Mouse (Mus musculus): Measurements from ENCODE around the gene Iqce. TPM values are rescaled to one million over a fixed set of nuclear protein-coding genes. Genes with fewer than 3 reads are reported as not detected.
"Not testable (repeated sequence)": the region's sequence is repeated elsewhere in the genome, so short reads cannot be mapped to it uniquely, and the experiment has no call there.

Gene Iqce
- polyA plus RNA-seq, 1 experiment = 11.0 TPM

DNA sequence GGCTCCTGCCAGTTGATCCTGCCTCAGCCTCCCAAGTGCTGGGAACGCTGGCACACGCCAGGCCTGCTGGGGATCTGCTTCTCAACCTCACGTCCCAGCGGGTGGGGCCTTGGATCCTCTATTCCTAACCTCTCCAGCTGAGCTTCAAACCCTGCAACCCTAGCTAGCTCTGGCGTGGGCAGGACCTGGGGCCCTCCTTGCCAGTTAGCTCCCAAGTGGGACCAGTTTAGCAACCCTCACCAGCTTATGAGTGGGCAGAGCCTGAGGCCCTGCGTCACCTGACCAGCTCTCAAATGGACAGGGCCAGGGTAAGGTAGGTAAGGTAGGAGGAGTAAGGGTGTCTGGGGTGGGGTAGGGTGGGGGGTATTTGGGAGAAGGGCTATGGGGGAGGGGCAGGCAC lies 22.1 kb downstream of the Iqce start:
- Histone ChIP-seq H3K4me1 (ENCODE audit: control insufficient read depth, insufficient read depth, low read length) (no peaks in the 10 kb centered on the region), H3K4me3 (replicated peaks; ENCODE audit: control insufficient read depth, low read depth, low read length) (no peak overlapping the region), H3K27ac (ENCODE audit: control insufficient read depth, insufficient read depth, low read depth, low read length, poor library complexity) (no peak overlapping the region)
- 87% methylated on average over 6 of the region's 6 CpGs for WGBS
- TF ChIP-seq POLR2A (IDR thresholded peaks at IDR 0.05; ENCODE audit: borderline replicate concordance, control insufficient read depth, low read depth, low read length) (no peak), CTCF (IDR thresholded peaks at IDR 0.05; ENCODE audit: control insufficient read depth, insufficient read depth, low read length) (no peak)

GRCm38 (mm10) chr5:140677137-140677536 lies 25.0 kb downstream of the Iqce start:
- no peak overlapping the region; the same call in 1 of the 2 replicates for H3K27ac ChIP-seq (ENCODE audit: control insufficient read depth, insufficient read depth, low read depth, low read length, poor library complexity)
- WGBS = 64% methylated on average over 6 of the region's 6 CpGs
- H3K4me1 ChIP-seq (ENCODE audit: control insufficient read depth, insufficient read depth, low read length) = no peaks in the 10 kb centered on the region
- no peak overlapping the region for H3K4me3 ChIP-seq (replicated peaks; ENCODE audit: control insufficient read depth, low read depth, low read length)
- TF ChIP-seq POLR2A (IDR thresholded peaks at IDR 0.05; ENCODE audit: borderline replicate concordance, control insufficient read depth, low read depth, low read length) = no peak
- TF ChIP-seq CTCF (IDR thresholded peaks at IDR 0.05; ENCODE audit: control insufficient read depth, insufficient read depth, low read length) = no peak

GRCm38 (mm10) chr5:140675640-140676039 lies 26.5 kb downstream of the Iqce start:
- WGBS = 89% methylated on average over 11 of the region's 11 CpGs
- Histone ChIP-seq H3K4me1 (ENCODE audit: control insufficient read depth, insufficient read depth, low read length) (no peaks in the 10 kb centered on the region), H3K27ac (ENCODE audit: control insufficient read depth, insufficient read depth, low read depth, low read length, poor library complexity) (no peak overlapping the region), H3K4me3 (replicated peaks; ENCODE audit: control insufficient read depth, low read depth, low read length) (no peak overlapping the region)
- TF ChIP-seq CTCF (IDR thresholded peaks at IDR 0.05; ENCODE audit: control insufficient read depth, insufficient read depth, low read length) = no peak
- no peak for TF ChIP-seq POLR2A (IDR thresholded peaks at IDR 0.05; ENCODE audit: borderline replicate concordance, control insufficient read depth, low read depth, low read length)

- no peak overlapping the region for H3K4me3 ChIP-seq (replicated peaks; ENCODE audit: control insufficient read depth, low read depth, low read length)
Observed at GRCm38 (mm10) chr5:140675079-140675478, 27.1 kb downstream of the Iqce start.

DNA sequence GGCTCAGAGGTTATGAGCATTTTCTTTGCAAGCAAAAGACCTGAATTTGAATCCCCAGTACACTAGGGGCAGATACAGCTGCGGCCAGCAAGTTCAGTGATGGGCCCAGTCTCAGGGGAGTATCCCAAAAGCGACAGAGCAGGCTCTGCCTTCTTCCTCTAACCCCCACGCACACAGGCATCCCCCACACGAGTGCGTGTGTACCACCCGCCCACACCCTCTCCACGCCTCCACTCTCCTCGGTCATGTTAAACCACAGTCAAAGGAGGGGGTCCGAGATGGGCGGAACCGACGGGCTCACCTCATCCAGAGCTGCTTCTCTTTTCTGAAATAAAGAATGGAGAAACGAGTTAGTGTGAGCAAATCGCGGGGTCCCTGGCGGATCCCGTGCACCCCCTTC lies 28.1 kb downstream of the Iqce start:
- Histone ChIP-seq H3K4me3 (replicated peaks; ENCODE audit: control insufficient read depth, low read depth, low read length) (no peak overlapping the region), H3K27ac (ENCODE audit: control insufficient read depth, insufficient read depth, low read depth, low read length, poor library complexity) (no peak overlapping the region), H3K4me1 (ENCODE audit: control insufficient read depth, insufficient read depth, low read length) (no peaks in the 10 kb centered on the region)
- TF ChIP-seq POLR2A (IDR thresholded peaks at IDR 0.05; ENCODE audit: borderline replicate concordance, control insufficient read depth, low read depth, low read length) (no peak), CTCF (IDR thresholded peaks at IDR 0.05; ENCODE audit: control insufficient read depth, insufficient read depth, low read length) (no peak)
- WGBS = 83% methylated on average over 17 of the region's 17 CpGs

More at GRCm38 (mm10) chr5:140675079-140675478, 27.1 kb downstream of the Iqce start:
- WGBS = 84% methylated on average over 11 of the region's 11 CpGs
- Histone ChIP-seq H3K27ac (ENCODE audit: control insufficient read depth, insufficient read depth, low read depth, low read length, poor library complexity) (no peak overlapping the region), H3K4me1 (ENCODE audit: control insufficient read depth, insufficient read depth, low read length) (no peaks in the 10 kb centered on the region)
- TF ChIP-seq CTCF (IDR thresholded peaks at IDR 0.05; ENCODE audit: control insufficient read depth, insufficient read depth, low read length) = no peak
- TF ChIP-seq POLR2A (IDR thresholded peaks at IDR 0.05; ENCODE audit: borderline replicate concordance, control insufficient read depth, low read depth, low read length) = no peak

DNA sequence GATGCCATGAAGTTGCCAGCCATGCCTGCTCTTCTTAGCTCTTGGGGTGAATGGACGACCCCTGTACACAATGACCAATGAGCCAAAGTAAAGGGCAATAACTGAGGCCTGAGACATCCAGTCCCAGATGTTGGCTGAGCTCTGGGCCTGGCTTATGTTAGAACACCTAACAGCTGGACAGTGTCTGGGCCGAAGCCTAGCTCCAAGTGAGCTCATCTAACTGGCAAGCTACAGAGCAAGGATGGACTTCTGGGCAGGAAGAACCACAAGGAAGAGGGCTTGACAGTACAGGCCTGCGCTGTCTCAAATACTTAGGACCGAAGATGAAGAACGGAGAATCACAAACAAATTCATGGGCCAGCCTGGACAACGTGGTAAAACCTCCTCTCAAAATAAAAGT lies 29.6 kb downstream of the Iqce start:
- not testable (repeated sequence) for H3K4me3 ChIP-seq (replicated peaks; ENCODE audit: control insufficient read depth, low read depth, low read length); H3K4me1 ChIP-seq (ENCODE audit: control insufficient read depth, insufficient read depth, low read length); H3K27ac ChIP-seq (ENCODE audit: control insufficient read depth, insufficient read depth, low read depth, low read length, poor library complexity)
- 87% methylated on average over 6 of the region's 6 CpGs for WGBS

DNA sequence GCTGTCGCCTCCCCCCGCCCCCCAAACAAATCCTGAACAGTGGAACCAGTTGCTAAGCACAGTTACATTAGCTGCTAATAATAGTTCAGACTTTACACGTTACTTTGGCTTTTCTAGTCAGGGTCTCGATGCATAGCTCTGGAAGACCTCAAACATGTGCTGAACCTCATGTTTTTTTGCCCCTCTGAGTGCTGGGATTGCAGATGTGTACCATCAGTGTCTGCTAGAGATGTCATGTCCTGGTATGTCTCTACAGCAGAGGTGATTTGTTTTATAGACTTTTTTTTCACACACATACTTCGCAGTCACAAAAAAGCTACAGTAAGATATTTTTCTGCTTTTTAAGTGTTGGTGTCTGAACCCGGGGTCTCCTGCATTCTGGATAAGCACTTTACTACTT lies 30.1 kb downstream of the Iqce start:
- TF ChIP-seq POLR2A (IDR thresholded peaks at IDR 0.05; ENCODE audit: borderline replicate concordance, control insufficient read depth, low read depth, low read length) = no peak
- TF ChIP-seq CTCF (IDR thresholded peaks at IDR 0.05; ENCODE audit: control insufficient read depth, insufficient read depth, low read length) = no peak

GRCm38 (mm10) chr5:140663621-140664180 lies 38.5 kb downstream of the Iqce start:
- TF ChIP-seq CTCF (IDR thresholded peaks at IDR 0.05; ENCODE audit: control insufficient read depth, insufficient read depth, low read length) (peak; percentile 77), POLR2A (IDR thresholded peaks at IDR 0.05; ENCODE audit: borderline replicate concordance, control insufficient read depth, low read depth, low read length) (no peak)
- Histone ChIP-seq H3K4me1 (ENCODE audit: control insufficient read depth, insufficient read depth, low read length) (peaks cover 8% of the 10 kb centered on the region), H3K4me3 (replicated peaks; ENCODE audit: control insufficient read depth, low read depth, low read length) (no peak overlapping the region), H3K27ac (ENCODE audit: control insufficient read depth, insufficient read depth, low read depth, low read length, poor library complexity) (peak overlapping the region; percentile 76)
- 14% methylated on average over 7 of the region's 7 CpGs for WGBS

More for the DNA sequence above, 30.1 kb downstream of the Iqce start:
- 91% methylated on average over 6 of the region's 6 CpGs for WGBS
- no peak overlapping the region for H3K4me3 ChIP-seq (replicated peaks; ENCODE audit: control insufficient read depth, low read depth, low read length)
- H3K27ac ChIP-seq (ENCODE audit: control insufficient read depth, insufficient read depth, low read depth, low read length, poor library complexity) = no peak overlapping the region
- no peaks in the 10 kb centered on the region for H3K4me1 ChIP-seq (ENCODE audit: control insufficient read depth, insufficient read depth, low read length)

Measured in bone marrow, adult 2 months (tissue).